Mouse (Mus musculus) megakaryocyte-erythroid progenitor cell, adult 5-6 weeks (primary cell): ENCODE data around the gene Scamp5. TPM values are rescaled to one million over a fixed set of nuclear protein-coding genes. Genes with fewer than 3 reads are reported as not detected.
A peak's percentile ranks its signal among the peaks of the same experiment; 100 is the strongest.
"Not testable (repeated sequence)": the region's sequence is repeated elsewhere in the genome, so short reads cannot be mapped to it uniquely, and the experiment has no call there.

Experiments
- ATAC-seq: replicated peaks from 2 replicates; pipeline ENCODE4 v1.8.0; 2016; ENCODE audit warnings: mild to moderate bottlenecking, inconsistent platforms; ENCODE audit not compliant: severe bottlenecking, poor library complexity, low FRiP score, low TSS enrichment
- total RNA-seq, 2 experiments: library from RNA; stranded (forward) in 1 of 2; stranded (reverse) in 1 of 2; fragments of 200-1000, 215-1000 nt in 1 of 2; fragments of >200 nt in 1 of 2; fragmentation: Nextera tagmentation in 1 of 2; gene quantifications; 2 replicates each; pipeline ENCODE4 v1.2.3; 2014 to 2017

Gene Scamp5
- total RNA-seq, 2 experiments from 2014 or later: not detected

- no peak for ATAC-seq
Measured at GRCm38 (mm10) chr9:57459707-57460106, 8.2 kb downstream of the Scamp5 start.

GRCm38 (mm10) chr9:57453516-57453915, 14.3 kb downstream of the Scamp5 start:
- no peak for ATAC-seq

- no peak for ATAC-seq
Measured at GRCm38 (mm10) chr9:57452624-57453462, 15.0 kb downstream of the Scamp5 start.

GRCm38 (mm10) chr9:57449715-57450114, 18.1 kb downstream of the Scamp5 start:
- no peak for ATAC-seq

GRCm38 (mm10) chr9:57440620-57441019, 27.2 kb downstream of the Scamp5 start:
- ATAC-seq: no peak

- peak; percentile 97 for ATAC-seq
Measured at GRCm38 (mm10) chr9:57439522-57440295, 28.2 kb downstream of the Scamp5 start, which contains the start of gene Ppcdc. Gene Ppcdc, minus strand, starts transcription at chr9:57440124.

GRCm38 (mm10) chr9:57439083-57439482, 28.8 kb downstream of the Scamp5 start:
- ATAC-seq: no peak

- ATAC-seq: no peak
Measured at GRCm38 (mm10) chr9:57437896-57438614, 29.8 kb downstream of the Scamp5 start.

- no peak for ATAC-seq
Measured at GRCm38 (mm10) chr9:57436166-57436565, 31.7 kb downstream of the Scamp5 start.

- ATAC-seq: no peak
Measured at GRCm38 (mm10) chr9:57434405-57435165, 33.3 kb downstream of the Scamp5 start.

- ATAC-seq: peak; percentile 56
Measured at GRCm38 (mm10) chr9:57433097-57434032, 34.5 kb downstream of the Scamp5 start.

GRCm38 (mm10) chr9:57432480-57432879, 35.4 kb downstream of the Scamp5 start:
- ATAC-seq: no peak

- ATAC-seq: no peak
Measured at GRCm38 (mm10) chr9:57431202-57431601, 36.7 kb downstream of the Scamp5 start.

GRCm38 (mm10) chr9:57428391-57428790, 39.5 kb downstream of the Scamp5 start:
- no peak for ATAC-seq

GRCm38 (mm10) chr9:57427937-57428336, 39.9 kb downstream of the Scamp5 start:
- no peak for ATAC-seq

- not testable (repeated sequence) for ATAC-seq
Measured at GRCm38 (mm10) chr9:57427123-57427522, 40.7 kb downstream of the Scamp5 start.

- ATAC-seq: no peak
Measured at GRCm38 (mm10) chr9:57425116-57425515, 42.7 kb downstream of the Scamp5 start.

- ATAC-seq: no peak
Measured at GRCm38 (mm10) chr9:57424066-57424465, 43.8 kb downstream of the Scamp5 start.
